Mouse (Mus musculus): Measurements from ENCODE around the gene H2-Ob.

GRCm38 (mm10) chr17:34208421-34208820 lies 30.3 kb upstream of the H2-Ob start:
- TF ChIP-seq CTCF (IDR thresholded peaks at IDR 0.05; ENCODE audit: insufficient read depth, low read depth, low read length) (no peak), POLR2A (IDR thresholded peaks at IDR 0.05; ENCODE audit: insufficient read depth, low read depth, low read length) (no peak)

Measured in olfactory bulb, adult 2 months (tissue).